Mouse (Mus musculus) heart, adult 2 months (tissue): ENCODE data around the gene Slc2a1. TPM values are rescaled to one million over a fixed set of nuclear protein-coding genes. Genes with fewer than 3 reads are reported as not detected.

Experiments used
- DNase-seq, 2 experiments: peaks; one replicate each; pipeline ENCODE4 v3.0.0; 2021
- H3K27ac ChIP-seq: fragments of 200-600 bp; 2 replicates; pipeline ENCODE4 v1.8.1; 2022
- H3K27me3 ChIP-seq: fragments of 200-500 bp; 2 replicates; pipeline ENCODE4 v1.6.1; 2012; ENCODE audit warnings: mild to moderate bottlenecking, low read length, inconsistent platforms, mixed read lengths; ENCODE audit not compliant: control insufficient read depth, insufficient read depth
- H3K36me3 ChIP-seq: fragments of 200-500 bp; 2 replicates; pipeline ENCODE4 v1.6.1; 2012; ENCODE audit warnings: low read length, inconsistent platforms; ENCODE audit not compliant: control insufficient read depth, insufficient read depth
- H3K4me1 ChIP-seq: fragments of 200-500 bp; 2 replicates; pipeline ENCODE4 v1.6.1; 2011; ENCODE audit warnings: low read length; ENCODE audit not compliant: control insufficient read depth, insufficient read depth
- H3K4me3 ChIP-seq: fragments of 200-600 bp; 2 replicates; pipeline ENCODE4 v1.8.1; 2022
- H3K79me2 ChIP-seq: fragments of 200-500 bp; replicated peaks from 2 replicates; pipeline ENCODE4 v1.6.1; 2012; ENCODE audit warnings: mild to moderate bottlenecking, inconsistent platforms, low read length, moderate library complexity, mixed read lengths; ENCODE audit not compliant: control insufficient read depth, insufficient read depth
- H3K9ac ChIP-seq: fragments of 200-500 bp; 2 replicates; pipeline ENCODE4 v1.6.1; 2012; ENCODE audit warnings: low read depth, mild to moderate bottlenecking, control low read depth, inconsistent platforms, low read length, mixed read lengths
- CTCF ChIP-seq: fragments of 200-600 bp; IDR thresholded peaks from 2 replicates; pipeline ENCODE4 v1.8.1; 2022; ENCODE audit warnings: antibody characterized with exemption, mild to moderate bottlenecking, moderate library complexity
- EP300 ChIP-seq: fragments of 200-500 bp; IDR thresholded peaks from 2 replicates; pipeline ENCODE4 v1.6.1; 2011; ENCODE audit warnings: low read depth, low read length, control low read depth; ENCODE audit not compliant: insufficient read depth
- POLR2A ChIP-seq: fragments of 200-500 bp; IDR thresholded peaks from 2 replicates; pipeline ENCODE4 v1.6.1; 2011; ENCODE audit warnings: mild to moderate bottlenecking, low read depth, low read length, control low read depth; ENCODE audit not compliant: insufficient read depth
- WGBS: fragments of 180-500 bp; shearing (Covaris S2); methylation state at CpG from one replicate; pipeline ENCODE4 v1.1.7; 2018; 5-methylcytosine and 5-hydroxymethylcytosine counted together
- intact Hi-C: fragments of 180-260 bp; cut with DNase I; formaldehyde crosslinking; loops from one replicate; pipeline ENCODE4 v1.15.1; 2025
- polyA plus RNA-seq: library from polyadenylated mRNA; depleted of rRNA; stranded (reverse); fragments of >200 nt; gene quantifications from 2 replicates; pipeline ENCODE4 v1.2.3, GENCODE M21; 2012
- total RNA-seq, 2 experiments: library from RNA; stranded (reverse); gene quantifications; 2 replicates each; pipeline ENCODE4 v1.2.3; 2021

Gene Slc2a1
- total and polyA plus RNA-seq, 3 experiments, result 8.9 to 18.9 (median 16.6) TPM

- H3K27ac ChIP-seq, result no peak overlapping the region
- H3K36me3 ChIP-seq, result no peaks in the 10 kb centered on the region
- H3K9ac ChIP-seq, result no peak overlapping the region
- intact Hi-C loops, result no loop called here
- H3K4me1 ChIP-seq, result peaks cover 7% of the 10 kb centered on the region
- TF ChIP-seq POLR2A, result no peak
- no peak for TF ChIP-seq EP300
- no peak for TF ChIP-seq CTCF
- no peaks in the 10 kb centered on the region for H3K79me2 ChIP-seq
- WGBS, result 84% methylated on average over 7 of the region's 7 CpGs
- no peak overlapping the region for H3K4me3 ChIP-seq
- no peaks in the 10 kb centered on the region for H3K27me3 ChIP-seq
- DNase-seq, result no peak
Observed at GRCm38 (mm10) chr4:119093890-119094289, 14.6 kb upstream of the Slc2a1 start.

GRCm38 (mm10) chr4:119094987-119095386 is 13.5 kb upstream of the Slc2a1 start:
- H3K36me3 ChIP-seq, result no peaks in the 10 kb centered on the region
- no peak overlapping the region for H3K27ac ChIP-seq
- intact Hi-C loops, result loop anchor here (5.0 kb wide), 1 partner anchor 42 kb away; no protein-coding TSS in a partner anchor
- no peaks in the 10 kb centered on the region for H3K79me2 ChIP-seq
- peaks cover 7% of the 10 kb centered on the region for H3K4me1 ChIP-seq
- no peak overlapping the region for H3K4me3 ChIP-seq
- H3K27me3 ChIP-seq, result no peaks in the 10 kb centered on the region
- 45% methylated on average over 4 of the region's 4 CpGs for WGBS
- H3K9ac ChIP-seq, result no peak overlapping the region
- TF ChIP-seq EP300 (no peak), CTCF (no peak), POLR2A (no peak)
- no peak for DNase-seq

DNA sequence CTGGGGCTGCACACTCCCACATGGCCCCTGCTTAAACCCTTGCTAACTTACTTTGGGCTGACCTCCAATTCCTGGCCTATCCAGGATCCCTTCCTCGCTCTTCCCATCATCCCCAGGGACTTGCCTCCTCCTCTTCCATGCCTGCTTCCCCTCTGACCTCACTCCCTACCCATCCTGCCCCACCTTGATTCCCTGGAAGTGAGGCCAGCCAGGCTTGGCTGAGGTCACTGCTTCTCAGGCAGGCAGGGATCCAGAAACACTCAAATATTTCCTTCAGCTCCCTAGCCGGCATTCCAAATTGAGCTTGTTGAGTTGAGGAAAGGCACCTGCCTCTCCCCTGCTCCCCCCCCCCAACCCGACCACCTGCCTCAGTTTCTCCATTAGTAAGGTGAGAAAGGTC is 12.1 kb upstream of the Slc2a1 start:
- no peak overlapping the region for H3K9ac ChIP-seq
- 23% methylated on average over 3 of the region's 3 CpGs for WGBS

DNA sequence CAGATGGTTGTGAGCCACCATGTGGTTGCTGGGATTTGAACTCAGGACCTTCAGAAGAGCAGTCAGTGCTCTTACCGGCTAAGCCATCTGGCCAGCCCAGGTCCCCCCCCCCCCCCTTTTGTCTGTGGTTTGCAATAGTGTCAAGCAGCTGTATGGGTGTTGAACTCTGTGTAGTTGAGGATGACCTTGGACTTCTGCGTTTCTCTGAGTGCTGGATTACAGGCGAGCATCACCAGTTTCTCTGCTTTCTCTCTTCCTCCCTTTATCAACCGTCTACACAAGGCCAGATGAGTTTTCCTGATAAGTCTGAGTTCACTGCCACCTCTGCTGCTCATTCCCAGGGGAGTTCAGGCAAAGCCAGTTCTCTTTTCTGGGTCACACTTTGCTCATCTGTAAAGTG is 11.1 kb upstream of the Slc2a1 start:
- TF ChIP-seq CTCF, result no peak
- TF ChIP-seq EP300, result no peak
- TF ChIP-seq POLR2A, result no peak
- H3K27me3 ChIP-seq, result no peaks in the 10 kb centered on the region
- 76% methylated on average over 4 of the region's 4 CpGs for WGBS
- H3K4me1 ChIP-seq, result peaks cover 7% of the 10 kb centered on the region
- no peak overlapping the region for H3K9ac ChIP-seq
- H3K4me3 ChIP-seq, result no peak overlapping the region
- no peaks in the 10 kb centered on the region for H3K36me3 ChIP-seq
- intact Hi-C loops, result loop anchor here (5.0 kb wide), 1 partner anchor 40 kb away; no protein-coding TSS in a partner anchor
- DNase-seq, result no peak
- H3K27ac ChIP-seq, result no peak overlapping the region
- H3K79me2 ChIP-seq, result no peaks in the 10 kb centered on the region

More for the DNA sequence above, 12.1 kb upstream of the Slc2a1 start:
- H3K27ac ChIP-seq, result no peak overlapping the region
- no peaks in the 10 kb centered on the region for H3K27me3 ChIP-seq
- intact Hi-C loops, result loop anchor here (5.0 kb wide), 1 partner anchor 41 kb away; no protein-coding TSS in a partner anchor
- TF ChIP-seq POLR2A (no peak), EP300 (no peak), CTCF (no peak)
- DNase-seq, result peak in 1 of 2 experiments; percentile 52
- H3K4me3 ChIP-seq, result no peak overlapping the region
- no peaks in the 10 kb centered on the region for H3K79me2 ChIP-seq
- peaks cover 7% of the 10 kb centered on the region for H3K4me1 ChIP-seq
- H3K36me3 ChIP-seq, result no peaks in the 10 kb centered on the region

DNA sequence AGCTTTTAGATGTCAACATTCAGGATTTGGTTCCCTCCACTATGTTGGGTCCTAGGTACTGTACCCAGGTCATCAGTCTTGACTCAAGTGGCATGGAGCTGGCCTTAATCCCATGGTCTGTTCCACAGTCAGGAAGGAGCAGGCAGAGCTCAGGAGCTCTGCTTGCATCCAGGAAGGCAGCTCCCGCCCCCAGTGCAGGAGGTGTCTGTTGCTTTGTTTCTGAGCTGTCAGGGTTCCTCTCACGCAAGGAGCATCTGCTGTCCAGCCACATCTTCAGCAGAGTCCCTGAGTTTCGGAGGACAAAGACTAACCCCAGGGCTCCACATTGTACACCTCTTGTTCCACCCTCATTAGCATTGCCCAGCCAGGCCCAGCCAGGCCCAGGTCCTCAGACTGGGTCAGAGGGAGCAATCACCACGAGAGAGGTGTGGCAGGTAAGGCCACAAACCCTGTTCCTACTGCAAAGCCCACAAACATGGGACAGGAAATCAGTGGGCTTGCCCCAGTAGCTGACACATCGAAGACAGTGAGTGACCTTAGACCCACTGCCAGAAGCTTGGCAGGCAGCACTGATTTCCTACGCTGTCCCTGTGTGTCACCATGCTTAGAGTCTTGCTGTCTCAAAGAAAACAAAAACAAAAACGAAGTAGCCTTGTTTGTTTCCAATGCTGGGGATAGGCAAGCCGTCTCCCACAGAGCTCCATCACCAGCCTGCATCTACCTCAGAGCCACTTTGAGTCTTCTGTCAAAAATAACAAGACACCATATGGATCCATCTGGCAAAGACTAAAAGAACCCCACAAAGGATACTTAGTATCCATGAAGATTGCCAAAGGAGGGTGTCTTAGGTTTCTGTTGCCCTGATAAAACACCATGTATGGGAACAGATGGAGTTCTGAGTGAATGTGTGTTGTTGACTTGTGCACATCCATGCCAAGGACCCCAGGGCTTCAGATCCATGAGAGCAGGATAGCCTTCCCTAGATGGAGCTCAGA is 10.0 kb upstream of the Slc2a1 start:
- 37% methylated on average over 8 of the region's 8 CpGs for WGBS
- H3K27ac ChIP-seq, result no peak overlapping the region
- no peak for TF ChIP-seq EP300
- no peak for TF ChIP-seq POLR2A
- TF ChIP-seq CTCF, result no peak
- no peaks in the 10 kb centered on the region for H3K27me3 ChIP-seq
- no peaks in the 10 kb centered on the region for H3K79me2 ChIP-seq
- no peak overlapping the region for H3K4me3 ChIP-seq
- H3K9ac ChIP-seq, result no peak overlapping the region
- DNase-seq, result no peak
- H3K4me1 ChIP-seq, result peaks cover 7% of the 10 kb centered on the region
- H3K36me3 ChIP-seq, result no peaks in the 10 kb centered on the region
- intact Hi-C loops, result loop anchor here (5.0 kb wide), 1 partner anchor 39 kb away; no protein-coding TSS in a partner anchor

DNA sequence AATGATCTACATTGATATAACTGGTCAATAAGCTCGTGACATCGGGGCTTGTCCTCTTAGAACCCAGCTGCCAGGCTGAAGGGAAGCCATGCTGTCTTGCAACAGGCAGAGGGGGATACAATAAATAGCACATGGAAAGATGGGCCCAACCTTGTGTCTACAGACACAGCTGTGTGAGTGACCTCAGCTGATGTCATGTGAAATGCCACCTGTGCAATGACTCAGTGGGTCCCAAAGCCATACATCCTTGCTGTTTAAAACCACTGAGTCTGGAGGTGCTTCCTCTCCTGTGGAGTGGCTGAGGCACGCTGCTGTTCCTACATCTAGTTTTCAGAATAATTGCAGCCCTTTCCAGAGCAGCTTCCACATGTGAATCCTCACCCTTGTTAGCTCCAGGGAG is 7.1 kb upstream of the Slc2a1 start:
- intact Hi-C loops, result no loop called here
- no peak for DNase-seq
- H3K4me3 ChIP-seq, result no peak overlapping the region

More for the DNA sequence above, 7.1 kb upstream of the Slc2a1 start:
- Histone ChIP-seq H3K4me1 (peaks cover 4% of the 10 kb centered on the region), H3K27ac (no peak overlapping the region), H3K9ac (no peak overlapping the region), H3K79me2 (no peaks in the 10 kb centered on the region), H3K27me3 (no peaks in the 10 kb centered on the region), H3K36me3 (no peaks in the 10 kb centered on the region)
- WGBS, result 89% methylated on average over 3 of the region's 3 CpGs
- TF ChIP-seq EP300 (no peak), CTCF (no peak), POLR2A (no peak)
